Mouse (Mus musculus): ENCODE data around the gene Cox19.

DNA sequence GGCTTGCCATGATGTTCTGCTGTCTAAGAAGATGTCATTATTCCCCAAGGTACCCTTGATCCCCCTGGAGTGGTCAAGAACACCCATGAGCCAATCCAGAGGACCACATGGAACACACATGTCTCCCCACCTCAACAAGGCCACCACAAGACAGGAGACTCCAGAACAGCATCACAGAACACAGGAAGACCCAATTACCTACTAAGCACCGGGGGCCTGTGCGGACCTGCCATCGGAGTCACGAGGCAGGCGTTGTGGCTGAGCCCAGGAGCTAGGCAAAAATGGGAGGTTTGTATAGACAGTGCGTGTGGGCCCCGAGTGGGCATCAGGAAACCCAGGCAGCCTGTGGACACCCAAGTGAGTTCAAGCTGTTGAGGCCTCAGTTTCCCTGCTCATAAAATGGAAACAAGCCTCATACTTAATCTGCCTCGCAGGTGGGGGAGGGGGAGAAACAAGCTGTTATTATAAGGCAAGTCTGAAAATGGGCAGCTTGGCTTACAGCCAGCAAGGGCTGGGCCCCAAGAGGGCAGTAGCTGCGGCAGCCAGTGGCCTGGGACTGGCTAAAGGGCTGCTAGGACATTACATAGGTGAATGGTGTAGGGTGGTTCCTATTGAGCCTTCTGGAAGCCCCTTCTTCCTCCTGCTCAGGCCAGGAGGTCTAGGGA is 27.8 kb downstream of the Cox19 start:
- TF ChIP-seq CTCF (IDR thresholded peaks at IDR 0.05; ENCODE audit: low read depth, low read length) = no peak
- TF ChIP-seq TAL1 (conservative IDR thresholded peaks at IDR 0.05; ENCODE audit: low read depth, low read length) = no peak
- TF ChIP-seq GATA2 (IDR thresholded peaks at IDR 0.05; ENCODE audit: borderline replicate concordance, low read depth, low read length) = no peak
- no peak for TF ChIP-seq POLR2AphosphoS5 (IDR thresholded peaks at IDR 0.05; ENCODE audit: insufficient replicate concordance, low read depth, low read length)
- TF ChIP-seq GATA1 (IDR thresholded peaks at IDR 0.05; ENCODE audit: borderline replicate concordance, low read length) = no peak

Data from G1E (cell line).